Mouse (Mus musculus): ENCODE results near the gene Psenen.
A peak's percentile ranks its signal among the peaks of the same experiment; 100 is the strongest.

The Psenen gene

DNA sequence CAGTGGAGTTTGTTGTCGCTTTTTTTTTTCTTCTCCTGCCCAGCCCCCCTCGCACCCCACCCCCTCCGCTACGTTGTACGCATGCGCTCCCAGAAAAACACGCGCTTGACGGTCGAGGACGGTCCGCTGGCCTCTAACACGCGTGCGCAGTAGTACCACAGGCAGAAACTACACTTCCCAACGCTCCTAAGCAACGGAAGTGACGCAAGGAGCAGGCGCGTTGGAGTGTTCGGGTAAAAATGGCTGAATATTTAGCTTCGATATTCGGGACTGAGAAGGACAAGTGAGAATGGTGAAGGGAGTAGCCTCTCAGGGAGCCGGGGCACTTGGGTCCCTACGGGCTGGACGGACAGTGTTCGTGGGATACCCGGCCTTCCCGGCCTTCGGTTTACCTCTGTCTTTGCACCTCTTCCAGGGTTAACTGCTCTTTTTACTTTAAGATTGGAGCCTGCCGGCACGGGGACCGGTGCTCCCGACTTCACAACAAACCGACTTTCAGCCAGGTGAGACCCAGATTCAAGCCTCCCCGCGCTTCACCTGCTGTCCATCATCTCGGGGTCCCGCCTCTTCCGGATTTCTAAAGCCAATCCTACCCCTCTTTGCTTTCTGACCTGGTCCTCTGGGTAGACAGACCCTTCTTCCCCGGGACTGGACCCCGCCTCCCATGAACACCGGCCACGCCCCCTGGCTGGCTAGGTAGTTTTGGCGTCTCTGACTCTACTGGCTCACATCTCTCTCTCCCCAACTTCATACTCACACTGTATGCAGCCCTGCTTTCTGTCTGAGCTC, at the start of gene Psenen, which contains the start of the genes U2af1l4 and Gm49396:
Gene Psenen (minus strand): TSS at position 511 of the 789 bp plus-strand sequence.
Gene U2af1l4 (plus strand): TSS at position 185 of the 789 bp plus-strand sequence.
Gene Gm49396 (plus strand): TSS at position 228 of the 789 bp plus-strand sequence.
- DNase-seq (ENCODE audit: low read depth, low spot score), result peak; percentile 99

DNA sequence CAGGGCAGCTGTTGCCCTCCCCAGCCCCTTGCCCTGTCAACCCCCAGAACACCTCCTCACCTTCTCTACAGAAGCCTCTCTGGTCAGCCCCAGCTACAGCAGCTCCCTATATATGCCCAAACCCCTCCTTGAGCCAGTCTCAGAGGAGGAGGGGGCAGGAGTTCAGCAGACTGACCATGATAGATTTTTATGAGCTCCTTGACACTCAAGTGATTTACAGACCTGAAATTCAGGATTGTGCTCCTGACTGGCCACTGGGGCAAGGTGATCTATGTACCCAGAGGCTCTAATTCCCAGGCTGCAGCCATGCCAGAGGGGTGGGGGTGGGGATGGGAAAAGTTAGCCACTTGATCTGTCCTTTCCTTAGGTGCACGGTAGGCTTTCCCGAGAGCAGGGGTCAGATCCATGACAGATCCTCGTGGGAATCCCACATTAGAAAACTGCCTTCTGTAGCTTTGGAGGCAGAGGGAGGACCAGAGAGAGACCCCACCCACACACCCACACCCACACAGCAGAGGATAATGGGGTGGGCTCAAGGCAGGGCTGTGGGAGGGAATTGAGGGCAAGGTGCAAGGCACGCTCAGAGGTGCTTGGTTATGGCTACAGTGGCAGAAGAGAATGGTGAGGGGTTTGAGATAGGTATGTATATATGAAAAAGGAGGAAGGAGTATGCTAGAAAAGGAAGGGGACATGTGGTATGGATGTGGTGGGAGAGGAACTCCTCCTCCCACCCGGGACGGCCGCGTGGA, 49.4 kb upstream of the Psenen start, which contains the start of gene Upk1a:
Gene Upk1a (minus strand): TSS at position 194 of the 749 bp plus-strand sequence.
- no peak for DNase-seq (ENCODE audit: low read depth, low spot score)

DNA sequence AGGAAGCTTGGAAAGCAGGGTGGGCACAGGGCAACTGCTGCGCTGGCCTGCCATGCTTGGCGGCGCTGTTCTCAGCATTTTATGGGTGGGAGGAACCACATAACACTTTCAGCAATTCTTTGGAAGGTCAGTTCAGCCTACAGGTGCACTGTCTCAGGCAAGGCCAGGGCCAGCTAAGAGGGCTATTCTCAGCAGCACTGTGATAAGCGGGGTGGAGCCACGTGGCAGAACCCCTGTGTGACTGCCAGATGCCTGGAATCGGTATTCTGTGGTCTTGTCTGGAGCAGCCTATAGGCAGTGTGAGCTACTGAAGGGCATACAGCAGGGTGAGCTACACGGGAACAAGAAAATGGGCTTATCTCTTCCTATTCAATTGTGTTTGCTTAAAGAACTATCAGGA, 46.6 kb upstream of the Psenen start:
- DNase-seq (ENCODE audit: low read depth, low spot score), result no peak

DNA sequence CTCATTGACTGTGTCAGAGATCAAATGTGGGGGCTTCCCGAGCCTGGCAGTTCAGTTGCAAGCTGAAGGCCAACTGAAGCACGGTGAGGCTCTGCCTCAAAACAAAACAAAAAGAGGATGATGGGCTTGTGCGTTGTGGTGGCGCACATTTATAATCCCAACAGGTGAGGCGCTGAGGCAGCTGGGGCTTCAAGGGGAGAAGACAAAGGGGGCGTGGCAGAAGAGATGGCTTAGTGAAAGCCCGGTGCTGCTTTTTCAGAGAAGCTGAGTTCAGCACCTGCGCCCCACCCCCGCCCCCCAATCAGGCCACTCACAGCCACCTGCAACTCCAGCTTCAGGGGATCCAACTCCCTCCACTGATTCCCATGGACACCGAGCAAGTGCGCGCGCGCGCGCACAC, 45.0 kb upstream of the Psenen start:
- DNase-seq (ENCODE audit: low read depth, low spot score), result peak; percentile 74

DNA sequence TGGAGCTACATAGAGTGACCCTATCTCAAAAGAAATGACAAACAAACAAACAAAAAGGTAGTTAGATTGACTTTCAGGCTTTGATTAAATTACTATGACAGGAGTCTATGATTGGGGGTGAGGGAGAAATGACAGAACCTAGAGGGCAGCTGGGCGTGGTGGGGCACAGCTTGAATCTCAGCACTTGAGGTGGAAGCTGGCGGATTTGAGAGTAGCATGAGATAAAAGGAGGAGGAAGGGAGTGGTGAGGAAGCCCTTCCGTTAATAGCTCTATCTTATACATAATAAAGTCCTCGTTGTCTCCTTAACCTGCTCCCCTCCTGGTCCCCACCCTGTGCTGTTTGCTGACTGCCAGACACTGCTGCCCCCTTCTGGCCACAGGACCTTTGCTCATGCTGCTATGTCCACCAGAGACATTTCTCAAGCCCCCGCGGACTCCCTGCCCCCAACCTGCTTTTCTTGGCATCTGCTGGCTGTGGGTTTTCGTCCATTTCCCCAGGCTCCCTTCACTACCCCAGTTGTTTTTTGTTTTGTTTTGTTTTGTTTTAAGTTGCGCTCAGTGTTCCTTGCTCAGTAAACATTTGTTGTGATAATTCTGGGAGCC, 44.4 kb upstream of the Psenen start:
- peak; percentile 98 for DNase-seq (ENCODE audit: low read depth, low spot score)

DNA sequence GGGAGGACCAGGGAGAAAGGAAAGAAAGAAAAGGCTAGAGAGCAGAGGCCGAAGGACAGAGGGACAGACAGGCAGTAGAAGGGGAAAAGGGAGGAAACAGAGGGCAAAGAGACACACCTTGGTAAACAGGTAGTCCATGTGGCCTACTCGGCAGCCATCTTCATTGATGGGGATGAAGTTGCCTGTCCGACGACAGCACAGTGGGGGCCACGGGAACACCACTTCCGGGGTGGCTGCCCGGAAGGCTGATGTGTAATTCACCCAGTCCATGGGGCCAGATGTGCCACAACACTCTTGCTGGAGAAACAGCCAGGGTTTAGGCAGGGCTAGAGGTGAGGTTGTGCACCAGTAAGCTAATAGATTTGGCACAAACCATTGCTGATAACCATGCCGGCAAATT, 41.5 kb upstream of the Psenen start:
- no peak for DNase-seq (ENCODE audit: low read depth, low spot score)

DNA sequence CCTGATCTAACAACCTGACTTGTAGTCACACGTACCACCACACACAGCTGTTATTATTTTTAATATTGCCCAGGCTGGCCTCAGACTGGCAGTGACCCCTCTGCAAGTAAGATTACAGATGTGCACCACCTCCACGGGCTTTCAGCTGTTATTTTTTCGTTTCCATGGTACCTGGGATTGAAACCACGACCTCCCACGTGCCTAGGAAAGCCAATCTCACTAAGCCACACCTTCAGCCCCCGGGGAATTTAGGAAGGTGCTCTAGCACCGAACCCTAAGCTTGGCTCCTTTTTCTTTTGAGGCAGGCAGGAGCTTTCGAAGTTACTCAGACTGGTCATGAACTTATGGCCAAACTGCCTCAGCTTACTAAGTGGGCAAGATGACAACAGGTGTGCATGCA, 41.0 kb upstream of the Psenen start:
- peak; percentile 48 for DNase-seq (ENCODE audit: low read depth, low spot score)

DNA sequence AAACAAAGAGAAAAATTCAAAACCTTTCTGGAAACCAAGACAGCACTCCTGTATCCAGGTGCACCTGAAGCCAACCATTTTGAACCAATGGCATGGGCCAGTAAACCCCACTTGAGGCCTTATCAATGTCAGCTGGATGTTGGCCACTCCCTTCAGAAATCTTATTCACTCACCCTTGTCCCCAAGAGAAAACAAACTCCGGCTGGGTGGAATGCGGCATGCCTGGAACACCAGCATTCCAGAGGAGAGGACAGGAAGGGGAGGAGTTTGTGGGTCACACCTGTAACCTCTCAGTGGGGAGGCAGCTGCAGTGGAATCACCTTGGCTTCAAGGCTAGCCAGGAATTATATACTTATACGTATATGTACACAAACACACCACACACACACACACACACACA, 39.2 kb upstream of the Psenen start:
- peak; percentile 93 for DNase-seq (ENCODE audit: low read depth, low spot score)

DNA sequence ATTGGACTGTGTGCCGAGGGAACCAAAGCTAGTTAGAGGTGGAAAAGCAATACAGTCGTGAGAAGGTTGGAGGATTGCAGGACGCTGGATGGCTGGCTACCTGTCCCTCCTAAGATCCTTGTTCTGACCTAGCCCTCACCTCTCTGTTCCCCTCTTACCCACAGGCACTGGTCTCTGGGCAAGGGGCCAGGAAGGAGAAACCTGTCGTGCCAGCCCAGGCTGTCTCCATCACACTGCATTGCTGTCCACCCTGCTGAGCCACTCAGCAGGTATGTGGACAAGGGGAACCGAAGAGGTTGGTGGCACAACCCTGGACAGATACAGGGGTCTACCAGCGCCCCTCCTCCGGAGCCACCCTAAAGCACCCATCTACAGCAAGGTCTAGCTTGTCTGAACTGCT, 37.2 kb upstream of the Psenen start:
- DNase-seq (ENCODE audit: low read depth, low spot score), result no peak

DNA sequence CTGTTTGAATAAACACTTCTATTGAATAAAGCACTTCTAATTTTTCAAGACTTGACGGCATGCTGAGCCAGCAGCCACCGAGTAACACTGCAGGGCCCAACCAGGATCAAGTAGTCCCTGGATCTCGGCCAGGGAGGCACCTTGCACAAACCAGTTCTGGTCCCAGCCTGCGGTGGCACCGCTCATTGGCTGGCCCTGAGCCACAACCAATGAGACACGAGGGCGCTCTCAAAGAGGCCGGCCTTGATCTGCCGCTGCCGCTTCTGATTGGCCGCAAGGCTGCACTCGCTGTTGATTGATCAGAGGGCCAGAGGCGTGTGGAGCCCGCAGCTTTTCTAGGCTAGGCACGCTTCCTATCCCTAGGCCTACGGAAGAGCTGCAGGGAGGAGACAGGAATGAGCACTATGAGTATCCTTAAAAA, 36.5 kb upstream of the Psenen start:
- peak; percentile 97 for DNase-seq (ENCODE audit: low read depth, low spot score)

DNA sequence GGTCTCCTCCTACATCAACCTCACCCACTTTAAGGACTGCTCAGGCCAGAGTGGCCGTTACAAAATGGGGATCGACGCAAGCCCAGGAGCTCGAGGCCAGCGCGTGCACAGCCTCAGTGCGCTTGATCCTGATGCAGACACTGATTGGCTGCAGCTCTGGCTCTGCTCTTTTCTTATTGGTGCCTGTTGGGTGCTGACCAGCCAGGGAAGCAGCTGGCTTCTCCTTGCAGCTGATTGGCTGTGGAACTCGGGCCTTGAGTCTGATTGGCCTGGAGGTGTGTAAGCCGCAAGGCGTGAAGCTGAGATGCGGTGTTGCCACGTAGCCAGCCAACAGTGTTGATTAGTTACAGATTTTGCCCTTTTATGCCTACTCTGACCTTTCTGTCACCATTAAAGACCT, 35.4 kb upstream of the Psenen start, which contains the start of gene Zbtb32:
Gene Zbtb32 (minus strand): TSS at position 124 of the 400 bp plus-strand sequence.
- DNase-seq (ENCODE audit: low read depth, low spot score), result peak; percentile 86

DNA sequence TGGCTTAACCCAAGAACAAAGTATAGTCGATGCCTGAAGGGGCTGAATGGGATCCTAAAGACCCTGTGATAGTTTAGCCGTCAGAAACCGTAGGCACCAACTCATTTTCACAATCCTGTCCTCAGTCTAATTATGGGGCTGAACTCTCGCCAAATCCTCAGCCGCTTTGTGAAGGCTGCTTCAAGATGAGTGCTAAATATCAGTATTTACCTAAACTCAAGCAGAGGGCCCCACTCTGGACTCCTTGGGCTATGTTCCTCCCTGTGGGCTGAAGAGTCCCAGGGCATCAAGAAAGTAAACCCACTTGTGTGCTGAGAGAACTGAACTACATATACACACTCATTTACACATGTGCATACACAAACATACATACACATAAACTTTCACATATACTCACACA, 33.4 kb upstream of the Psenen start:
- DNase-seq (ENCODE audit: low read depth, low spot score), result no peak

DNA sequence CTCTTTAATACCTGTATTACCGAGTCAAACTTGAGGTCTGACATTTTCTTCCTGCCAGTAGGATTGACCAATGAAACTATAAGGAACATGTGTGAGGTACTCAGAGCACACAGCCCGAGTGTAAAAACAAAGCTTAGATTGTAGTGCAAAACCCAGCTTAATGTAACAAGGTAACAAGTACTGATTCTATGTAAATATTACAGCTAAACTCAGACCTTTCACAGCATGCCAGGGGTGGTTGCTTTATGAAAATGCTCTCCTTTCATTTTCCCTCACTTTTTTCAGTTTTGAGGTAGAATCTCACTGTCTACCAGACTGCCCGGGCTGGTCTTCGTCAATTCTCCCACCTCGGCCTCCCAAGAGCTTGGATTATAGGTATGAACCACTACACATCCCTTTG, 32.7 kb upstream of the Psenen start:
- DNase-seq (ENCODE audit: low read depth, low spot score), result no peak

DNA sequence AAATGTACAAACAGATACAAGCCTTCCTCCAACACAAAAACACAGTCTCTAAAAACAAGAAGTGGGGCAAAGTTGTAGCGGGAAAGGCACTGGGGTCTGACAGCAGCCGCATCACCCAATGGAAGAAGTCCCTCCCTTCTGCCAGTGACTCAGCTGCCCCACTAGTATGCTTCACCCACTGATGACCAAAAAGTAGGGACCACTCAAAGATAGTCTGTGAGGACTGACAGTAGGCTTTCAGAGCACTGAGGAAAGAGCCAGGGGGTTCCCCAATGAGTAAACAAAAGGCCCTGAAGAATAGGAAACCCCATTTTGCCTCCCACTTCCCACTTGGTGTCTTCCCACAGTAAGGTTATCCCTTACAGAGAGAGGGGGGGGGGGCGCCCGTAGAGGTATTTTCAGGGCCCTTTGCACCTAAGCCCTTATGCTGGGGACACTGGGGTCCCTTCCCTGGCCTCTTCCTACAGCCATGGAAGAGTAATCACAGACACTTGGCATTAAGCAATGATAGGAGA, 31.1 kb upstream of the Psenen start:
- DNase-seq (ENCODE audit: low read depth, low spot score), result no peak

DNA sequence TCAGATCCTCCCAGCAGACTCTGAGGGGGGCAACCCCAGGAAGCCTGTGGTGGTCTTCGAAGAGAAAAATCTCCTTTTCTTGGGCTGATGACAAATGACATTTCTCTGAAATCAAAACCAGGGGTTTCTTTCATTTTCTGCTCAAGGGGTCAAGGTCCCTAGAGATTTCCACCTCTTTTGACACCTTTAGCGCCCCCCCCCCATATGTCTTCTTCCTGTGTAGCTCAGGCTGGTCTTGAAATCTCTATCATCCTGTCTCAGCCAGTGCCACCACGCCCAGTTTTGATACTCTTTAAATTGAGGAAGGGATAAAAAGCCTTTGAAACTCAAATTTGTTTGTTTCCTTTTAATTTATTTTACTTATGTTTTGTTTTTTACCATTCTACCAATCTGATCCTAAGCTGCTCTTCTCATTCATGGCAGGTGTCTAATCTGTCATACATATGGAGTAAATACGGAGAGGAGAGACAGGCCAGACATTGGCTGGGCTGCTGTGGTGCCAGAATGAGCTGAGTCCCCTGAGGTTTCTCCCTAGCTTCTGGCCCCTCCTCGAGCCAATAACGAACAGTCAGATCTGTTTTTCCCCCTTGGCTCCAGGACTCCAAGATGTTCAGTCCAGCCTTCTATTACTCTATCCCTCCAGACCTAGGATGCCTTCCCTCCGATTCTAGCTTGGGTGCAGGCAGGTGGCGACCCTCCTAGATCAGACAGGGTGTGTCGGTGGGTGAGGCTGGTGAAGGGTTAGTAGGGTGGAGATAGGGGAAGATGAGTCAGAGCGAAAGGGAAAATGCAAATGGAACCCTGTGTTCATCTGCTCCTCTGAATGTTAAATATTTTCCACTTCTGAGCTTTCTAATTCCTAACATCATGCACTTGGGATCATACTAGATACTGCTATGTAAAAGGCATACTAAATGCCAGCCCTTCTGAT, 30.4 kb upstream of the Psenen start:
- no peak for DNase-seq (ENCODE audit: low read depth, low spot score)

DNA sequence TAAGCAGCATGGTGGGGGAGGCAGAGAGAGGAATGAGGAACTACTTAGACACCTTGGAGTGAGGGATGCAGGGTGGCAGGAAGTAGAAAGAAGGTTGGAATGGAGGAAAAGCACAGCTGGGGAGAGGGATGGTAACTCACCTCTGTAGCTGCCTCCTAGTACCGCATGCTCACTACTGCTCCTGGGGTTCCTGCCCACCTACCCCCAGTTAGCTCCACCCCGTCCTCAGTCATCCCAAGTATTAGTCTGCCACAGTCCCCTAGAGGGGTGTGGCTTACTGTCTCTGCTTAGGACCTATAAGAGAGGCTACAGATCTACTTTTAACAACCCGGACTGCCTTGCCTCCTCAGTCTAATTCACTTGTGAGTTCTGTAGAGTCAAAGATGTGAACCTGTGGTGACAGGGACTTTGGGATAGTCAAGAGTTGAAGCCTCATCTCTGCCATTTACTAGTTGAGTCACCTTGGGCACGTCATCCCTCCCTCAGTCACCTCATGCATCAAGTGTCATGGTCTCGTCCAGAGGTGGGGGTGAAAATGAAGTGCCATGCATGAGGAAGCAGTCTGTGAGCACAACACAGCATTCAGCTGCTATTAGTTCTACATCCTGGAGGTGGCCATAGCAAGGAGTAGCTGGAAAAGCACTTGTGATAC, 29.5 kb upstream of the Psenen start:
- peak; percentile 58 for DNase-seq (ENCODE audit: low read depth, low spot score)

DNA sequence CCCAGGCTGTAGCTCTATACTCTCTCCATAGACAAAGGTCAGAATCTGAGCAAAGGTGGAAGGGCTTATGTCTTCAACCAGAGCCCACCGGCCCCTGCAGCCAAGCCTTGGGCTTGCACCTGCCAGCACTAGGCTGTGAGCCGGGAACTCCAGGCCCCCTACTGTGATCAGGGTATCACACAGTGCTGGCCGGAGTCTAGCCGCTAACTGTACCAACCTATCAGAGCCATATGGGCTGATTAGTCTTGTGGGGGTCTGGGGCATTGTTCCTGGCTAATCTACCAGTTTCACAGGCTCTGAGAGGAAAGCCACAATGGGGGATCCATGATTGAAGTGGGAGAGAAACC, 28.2 kb upstream of the Psenen start:
- DNase-seq (ENCODE audit: low read depth, low spot score), result no peak

DNA sequence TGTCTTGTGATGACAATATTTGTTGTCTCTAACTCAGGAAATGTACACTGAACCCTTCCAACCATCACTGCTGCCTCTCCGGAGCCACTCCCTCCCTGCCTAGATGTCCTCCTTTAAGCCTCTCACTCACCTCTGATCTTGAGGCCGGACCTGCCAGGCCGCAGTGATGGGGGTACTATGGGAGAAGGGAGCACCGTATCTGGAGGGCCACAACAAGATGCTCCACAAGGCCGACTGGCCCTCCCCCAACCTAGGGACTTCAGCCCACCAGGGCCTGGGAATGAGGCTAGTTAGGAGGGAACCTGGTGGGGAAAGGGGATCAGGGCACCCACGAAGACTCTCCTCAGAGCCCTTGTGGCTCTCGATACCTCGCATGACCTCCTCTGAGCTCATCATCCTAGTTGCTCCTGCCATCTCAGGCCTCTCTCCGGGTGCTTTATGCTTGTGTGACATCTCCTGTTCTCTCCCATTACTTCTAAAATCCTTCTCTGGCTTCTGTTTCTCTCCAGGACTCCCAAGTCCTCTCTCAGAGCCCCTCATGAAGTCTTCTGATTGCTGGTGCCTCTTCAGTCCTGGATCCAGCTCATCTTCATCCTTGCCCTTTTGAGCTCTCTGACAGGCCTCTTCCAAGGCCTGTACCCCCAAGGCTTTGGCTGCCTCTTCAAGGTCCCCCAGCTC, 27.6 kb upstream of the Psenen start:
- no peak for DNase-seq (ENCODE audit: low read depth, low spot score)

DNA sequence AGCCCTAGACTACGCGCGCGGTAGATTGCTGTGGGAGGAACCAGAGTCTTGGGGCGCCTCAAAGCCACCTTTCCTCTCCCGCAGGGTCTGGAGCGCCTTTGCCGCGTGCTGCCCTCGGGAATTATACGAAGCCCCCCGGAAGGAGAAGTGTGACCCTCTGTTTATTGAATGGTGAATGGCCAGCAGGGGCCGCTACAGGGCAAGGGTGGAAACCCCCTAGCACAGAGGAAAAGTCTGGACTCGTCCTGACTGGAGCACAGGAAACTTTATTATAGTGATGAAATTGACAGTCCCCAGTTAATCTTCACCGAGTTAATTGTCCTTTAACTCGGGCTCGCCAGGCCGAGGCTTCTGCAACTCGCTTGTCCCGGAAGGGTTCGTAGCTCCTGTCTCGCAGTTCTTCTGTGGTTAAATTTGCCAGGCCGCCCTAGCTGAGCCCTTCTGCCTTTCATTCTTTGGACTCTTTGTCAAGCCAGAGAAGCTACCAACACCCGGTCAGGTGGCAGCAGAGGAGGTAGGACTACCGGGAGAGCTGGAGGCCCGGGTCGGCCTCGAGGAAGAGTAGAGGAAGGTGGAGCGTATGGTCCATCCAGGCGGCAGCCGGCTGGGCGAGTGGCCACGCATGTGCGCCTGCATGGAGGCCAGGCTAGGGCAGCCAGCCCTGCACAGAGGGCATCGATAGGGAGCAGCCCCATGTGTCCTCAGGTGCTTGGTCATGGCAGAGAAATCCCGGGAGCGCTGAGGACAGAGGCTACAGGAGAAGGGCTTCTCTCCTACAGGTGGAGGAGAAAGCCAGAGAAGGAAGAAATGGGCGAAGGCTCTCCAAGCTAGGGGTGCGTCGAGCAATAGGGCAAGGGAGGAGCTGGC, 26.2 kb upstream of the Psenen start:
- peak; percentile 85 for DNase-seq (ENCODE audit: low read depth, low spot score)

All from ES-CJ7 (cell line).